Mouse (Mus musculus) cerebellum, adult 9-11 months (tissue): Measurements from ENCODE around the gene Odf3b.

ENCODE experiments used
- DNase-seq: peaks from one replicate; pipeline ENCODE4 v3.0.0; 2022

The Odf3b gene

GRCm38 (mm10) chr15:89334774-89335537 lies 44.1 kb downstream of the Odf3b start:
- DNase-seq, result no peak

GRCm38 (mm10) chr15:89334271-89334670 lies 44.8 kb downstream of the Odf3b start, which contains the start of gene Miox:
TSS of gene Miox (plus strand) at chr15:89334398.
- no peak for DNase-seq
